ENCODE assay signal across 9 mouse cellular contexts in genomic region chr10:18743286-18744142, GRCm38 (mm10). TPM values are rescaled to one million over a fixed set of nuclear protein-coding genes. Genes with fewer than 3 reads are reported as not detected.
DNase-seq lines count a peak whose midpoint lies in the region; ATAC-seq and TF ChIP-seq lines count a peak whose summit lies in the region.
"Had no signal": no experiment of that assay in that cellular context is flagged by ENCODE, and none has a peak within 500 bp of the region (broad histone marks: within the 10 kb centered on the region; RNA-seq: fewer than 3 reads in every experiment).

Gene Arfgef3 (minus strand): TSS chr10:18743949.

- no peaks in the 10 kb centered on the region for H3K79me2 ChIP-seq in liver, adult 2 months (ENCODE audit: control insufficient read depth, insufficient read depth, low read length)

- intact Hi-C loops in heart, postnatal 10 days (cut with DNase I) = no loop called here

- peak within 1 kb of the TSS; percentile 70 for H3K4me2 ChIP-seq in forebrain, embryonic 14.5 days (ENCODE audit: low read length)
- peak within 1 kb of the TSS; percentile 63 for H3K4me2 ChIP-seq in midbrain, embryonic 16.5 days (ENCODE audit: low read length)

- no peaks in the 10 kb centered on the region for H3K36me3 ChIP-seq in forebrain, embryonic 14.5 days (ENCODE audit: control insufficient read depth, insufficient read depth, low read length)
- no peaks in the 10 kb centered on the region for H3K36me3 ChIP-seq in liver, adult 2 months (ENCODE audit: control insufficient read depth, insufficient read depth, low read length)
- H3K36me3 ChIP-seq in midbrain, embryonic 16.5 days (ENCODE audit: control insufficient read depth, insufficient read depth, low read length) = no peaks in the 10 kb centered on the region

- peak within 1 kb of the TSS; percentile 68 for H3K9ac ChIP-seq in forebrain, embryonic 14.5 days (ENCODE audit: low read length)
- no peak within 1 kb of the TSS for H3K9ac ChIP-seq in liver, adult 2 months (ENCODE audit: low read depth, low read length)
- H3K9ac ChIP-seq in midbrain, embryonic 16.5 days (ENCODE audit: low read depth, low read length) = peak within 1 kb of the TSS; percentile 86

- no peak for TF ChIP-seq CTCF in liver, adult 2 months (IDR thresholded peaks at IDR 0.05; ENCODE audit: low read depth, low read length)

- H3K27me3 ChIP-seq in forebrain, embryonic 14.5 days (replicated peaks; ENCODE audit: control insufficient read depth, insufficient read depth, low read length) = no peaks in the 10 kb centered on the region
- H3K27me3 ChIP-seq in liver, adult 2 months (ENCODE audit: control insufficient read depth, insufficient read depth, low read length) = peaks cover 6% of the 10 kb centered on the region; the same call in 1 of the 2 replicates
- H3K27me3 ChIP-seq in midbrain, embryonic 16.5 days (ENCODE audit: control insufficient read depth, insufficient read depth, low read depth, low read length) = no peaks in the 10 kb centered on the region

- peak; percentile 77 for ATAC-seq in CD4-positive, CD25-positive, alpha-beta regulatory T cell, adult 4 months
- ATAC-seq in cerebellum, adult (ENCODE audit: insufficient number of reproducible peaks, low FRiP score, low TSS enrichment) = peak; percentile 90
- peak; percentile 89 for ATAC-seq in forebrain, embryonic 14.5 days
- ATAC-seq in midbrain, embryonic 16.5 days = peak; percentile 93

- peak within 1 kb of the TSS; percentile 59 for H3K27ac ChIP-seq in forebrain, embryonic 14.5 days (ENCODE audit: low read depth, low read length)
- H3K27ac ChIP-seq in liver, adult 2 months (replicated peaks; ENCODE audit: insufficient read depth, low read depth, low read length) = no peak within 1 kb of the TSS
- peak within 1 kb of the TSS; percentile 93 for H3K27ac ChIP-seq in midbrain, embryonic 16.5 days (ENCODE audit: low read length)

- H3K4me1 ChIP-seq in forebrain, embryonic 14.5 days (ENCODE audit: control insufficient read depth, insufficient read depth, low read length) = 0 out of 2 replicates have a peak, but pooled peaks cover 3% of the 10 kb centered on the region
- H3K4me1 ChIP-seq in liver, adult 2 months (ENCODE audit: control insufficient read depth, insufficient read depth, low read length) = peaks cover 3% of the 10 kb centered on the region; the same call in 1 of the 2 replicates
- H3K4me1 ChIP-seq in midbrain, embryonic 16.5 days (ENCODE audit: control insufficient read depth, insufficient read depth, low read length) = peaks cover 15% of the 10 kb centered on the region

- peak; percentile 71 for DNase-seq in forebrain, embryonic 14.5 days (ENCODE audit: low spot score)
- DNase-seq in heart, postnatal 10 days = peak; percentile 67 to 68
- DNase-seq in kidney, postnatal 25 days = peak; percentile 64 to 74
- no peak for DNase-seq in liver, adult 2 months (ENCODE audit: extremely low read depth, low read depth, low spot score)
- DNase-seq in testis, postnatal 10 days (ENCODE audit: low spot score) = peak; percentile 63

- H3K9me3 ChIP-seq in forebrain, embryonic 14.5 days (replicated peaks; ENCODE audit: control insufficient read depth, low read length) = no peaks in the 10 kb centered on the region
- H3K9me3 ChIP-seq in midbrain, embryonic 16.5 days (replicated peaks; ENCODE audit: control insufficient read depth, low read length, poor library complexity, severe bottlenecking) = no peaks in the 10 kb centered on the region

- H3K4me3 ChIP-seq in forebrain, embryonic 14.5 days (ENCODE audit: low read depth, low read length) = peak within 1 kb of the TSS; percentile 54
- peak within 1 kb of the TSS; percentile 54; the same call in 1 of the 2 replicates for H3K4me3 ChIP-seq in liver, adult 2 months (ENCODE audit: insufficient read depth, low read depth, low read length)
- H3K4me3 ChIP-seq in midbrain, embryonic 16.5 days (ENCODE audit: low read depth, low read length) = peak within 1 kb of the TSS; percentile 67

- TF ChIP-seq POLR2A in liver, adult 2 months (IDR thresholded peaks at IDR 0.05; ENCODE audit: extremely low read depth, insufficient read depth, low read length) = no peak

- 1% methylated on average over 50 of the region's 50 CpGs for WGBS in forebrain, embryonic 14.5 days
- WGBS in liver, adult 2 months = 3% methylated on average over 50 of the region's 50 CpGs
- WGBS in midbrain, embryonic 16.5 days = under 1% methylated on average over 50 of the region's 50 CpGs

RNA-seq across cellular contexts. Expression of gene Arfgef3, which starts in this region (rescaled TPM):
- under 1 TPM; 0.08 TPM for polyA plus RNA-seq in CD4-positive, CD25-positive, alpha-beta regulatory T cell, adult 4 months (2017; shearing (Covaris generic))
- 2.8 and 4.7 TPM in 2 replicates for polyA plus RNA-seq in forebrain, embryonic 14.5 days (2014; fragmentation: Nextera tagmentation; extraction: Ambion mirVana)
- total RNA-seq in heart, postnatal 10 days (2021) = 1 to 10 TPM; 1.4 to 1.6 TPM
- under 0.01 and 0.07 TPM in 2 replicates for total RNA-seq in liver, adult 2 months (2014; rRNA removed)
- polyA plus RNA-seq in liver, adult 2 months (2012; rRNA removed) = not detected in 2 replicates
- polyA plus RNA-seq in midbrain, embryonic 16.5 days (2015; fragmentation: Nextera tagmentation; extraction: Ambion mirVana) = 7.9 and 8.2 TPM in 2 replicates
- total RNA-seq: MEL had no signal

Comparison
In these comparisons a context has a peak if more than half of its experiments do, and no peak if none do; other contexts are left out.
1. Peak in ATAC-seq in CD4-positive, CD25-positive, alpha-beta regulatory T cell, adult 4 months; RNA of the gene not detected or under 1 TPM.